Mouse (Mus musculus) left cerebral cortex, adult 2 months (tissue): ENCODE data around the gene Ncan. TPM values are rescaled to one million over a fixed set of nuclear protein-coding genes. Genes with fewer than 3 reads are reported as not detected.

Source experiments
- DNase-seq, 2 experiments: peaks; one replicate each; pipeline ENCODE4 v3.0.0; 2021 to 2022; ENCODE audit warnings: low spot score in 2 of 2, mixed read lengths in 1 of 2; ENCODE audit errors: extremely low spot score in 1 of 2
- H3K27ac ChIP-seq: fragments of 200-600 bp; 2 replicates; pipeline ENCODE4 v1.8.1; 2022
- H3K4me3 ChIP-seq: fragments of 200-600 bp; 2 replicates; pipeline ENCODE4 v1.8.1; 2022
- CTCF ChIP-seq: fragments of 200-600 bp; IDR thresholded peaks from 2 replicates; pipeline ENCODE4 v1.8.1; 2022; ENCODE audit warnings: antibody characterized with exemption, mild to moderate bottlenecking, moderate library complexity
- intact Hi-C: fragments of 180-260 bp; cut with DNase I; formaldehyde crosslinking; loops from one replicate; pipeline ENCODE4 v1.15.1; 2025
- long read RNA-seq, 2 experiments: library from polyadenylated mRNA; stranded (forward); transcript quantifications; one replicate each; pipeline ENCODE4 v2.0.0; 2021; ENCODE audit warnings: borderline mapping rate in 2 of 2
- total RNA-seq, 2 experiments: library from RNA; stranded (reverse); gene quantifications; 2 replicates each; pipeline ENCODE4 v1.2.3; 2021

Gene Ncan
- 100 to 1,000 TPM; 175 to 186 TPM for total RNA-seq
- long read RNA-seq, experiment 1, full-length matches to known transcripts = 46 of 72 reads
- long read RNA-seq, experiment 1, partial matches to known transcripts = 10 of 72 reads
- long read RNA-seq, experiment 1, other reads (novel, unspliced or antisense) = 16 of 72 reads
- long read RNA-seq, experiment 2, full-length matches to known transcripts = 35 of 64 reads
- long read RNA-seq, experiment 2, partial matches to known transcripts = 18 of 64 reads
- long read RNA-seq, experiment 2, other reads (novel, unspliced or antisense) = 11 of 64 reads

DNA sequence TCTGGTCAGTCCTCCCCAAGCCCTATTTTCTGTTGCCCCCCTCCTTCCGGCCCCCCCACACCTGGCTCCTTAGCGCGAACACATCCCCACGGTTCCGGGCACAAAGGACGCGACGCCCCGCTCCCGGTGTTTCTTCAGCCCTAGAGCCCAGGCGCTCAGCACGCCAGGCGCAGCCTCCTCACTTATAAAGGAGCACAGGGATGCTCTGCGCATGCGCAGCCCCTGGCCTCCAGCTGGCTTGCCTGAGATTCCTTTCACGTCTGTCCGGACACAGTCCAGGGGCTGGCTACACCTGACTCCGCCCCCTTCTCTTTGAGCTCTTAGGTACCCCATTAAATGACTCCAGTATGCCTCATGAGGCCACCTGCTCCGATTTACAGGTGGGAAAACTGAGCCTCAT lies at the start of gene Ncan:
Gene Ncan, minus strand, starts transcription at position 207 of the 400 bp plus-strand sequence.
- H3K27ac ChIP-seq = peak within 1 kb of the TSS; percentile 88
- H3K4me3 ChIP-seq = peak within 1 kb of the TSS; percentile 56
- TF ChIP-seq CTCF = no peak
- DNase-seq = peak; percentile 91 to 93
- intact Hi-C loops = loop anchor here (2.0 kb wide), 1 partner anchor 34 kb away; no protein-coding TSS in a partner anchor

- H3K27ac ChIP-seq = no peak overlapping the region
- no peak for DNase-seq
- H3K4me3 ChIP-seq = no peak overlapping the region
- intact Hi-C loops = no loop called here
- TF ChIP-seq CTCF = no peak
These were observed 49.4 kb upstream of the Ncan start for GRCm38 (mm10) chr8:70170116-70170515.

DNA sequence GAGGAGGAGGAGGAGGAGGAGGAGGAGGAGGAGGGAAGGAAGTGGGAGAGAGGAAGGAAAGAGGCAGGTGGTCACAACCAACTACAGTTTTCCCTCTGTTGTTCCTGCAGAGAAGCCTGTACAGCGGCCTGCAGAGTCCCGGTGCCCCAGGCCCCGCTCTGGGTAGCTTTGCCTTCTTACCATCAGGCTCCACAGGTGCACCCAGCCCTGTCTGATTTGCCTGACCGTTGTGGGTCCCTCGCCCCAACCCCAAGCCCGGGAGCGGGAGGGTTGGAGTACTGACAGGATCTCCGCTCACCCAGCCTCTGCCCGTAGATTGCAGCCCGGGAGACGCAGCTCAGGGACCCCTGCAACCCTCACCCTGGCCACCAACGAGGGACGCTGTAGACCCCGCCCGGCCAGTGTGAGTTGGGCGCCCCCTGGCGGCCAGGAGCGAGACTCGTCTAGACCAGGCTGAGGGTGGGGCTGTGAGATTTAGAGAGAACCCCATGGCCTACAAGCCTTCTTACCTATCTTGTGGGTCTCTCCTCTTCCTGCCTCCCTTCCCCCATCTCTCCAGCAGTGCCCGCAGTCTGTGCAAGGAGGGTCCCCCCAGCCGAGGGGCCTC lies 45.9 kb upstream of the Ncan start:
- TF ChIP-seq CTCF = peak; percentile 93
- peak; percentile 50 to 58 for DNase-seq
- intact Hi-C loops = loop anchor here (1.0 to 2.0 kb wide), 2 partner anchors 78 to 248 kb away; no protein-coding TSS in a partner anchor
- no peak overlapping the region for H3K4me3 ChIP-seq
- no peak overlapping the region for H3K27ac ChIP-seq

DNA sequence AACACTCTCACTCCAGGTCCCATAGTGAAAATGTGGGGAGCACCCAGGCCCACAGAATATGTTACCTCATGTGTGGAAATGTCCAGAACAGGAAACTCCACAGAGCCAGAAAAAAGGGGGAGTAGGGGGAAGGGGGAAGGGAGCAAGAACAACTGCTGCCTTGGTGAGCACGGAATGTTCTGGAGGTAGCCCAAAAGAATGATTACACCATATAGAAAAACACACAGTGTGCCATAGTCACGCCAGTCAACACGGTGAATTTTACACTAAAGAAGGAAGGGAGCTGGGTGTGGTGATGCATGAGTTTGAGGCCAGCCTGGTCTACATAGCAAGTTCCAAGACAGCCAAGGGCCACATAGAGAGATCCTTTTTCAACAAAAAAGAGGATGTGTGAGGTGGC lies 42.6 kb upstream of the Ncan start:
- Histone ChIP-seq H3K27ac (no peak overlapping the region), H3K4me3 (no peak overlapping the region)
- DNase-seq = no peak
- no peak for TF ChIP-seq CTCF
- intact Hi-C loops = no loop called here

DNA sequence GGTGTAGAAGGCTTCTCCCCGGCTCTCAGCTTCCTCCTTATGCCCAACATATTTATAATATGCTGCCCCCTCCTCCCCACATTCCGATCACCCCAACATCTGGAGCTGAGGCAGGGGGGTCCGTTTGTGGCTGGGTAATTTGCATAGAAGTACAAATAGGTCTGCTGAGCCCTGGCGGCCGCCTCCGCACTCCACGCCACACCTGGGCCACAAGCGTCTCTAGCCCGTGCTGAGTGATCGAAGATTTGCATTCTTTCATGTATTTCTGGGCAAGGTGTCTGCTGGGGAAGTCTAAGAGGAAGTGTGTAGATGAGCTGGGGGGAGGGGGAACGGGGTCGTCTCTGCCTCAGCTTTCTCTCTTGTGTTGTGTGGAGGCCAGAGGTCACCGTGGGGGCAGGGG lies 39.3 kb upstream of the Ncan start:
- no peak overlapping the region for H3K27ac ChIP-seq
- TF ChIP-seq CTCF = no peak
- intact Hi-C loops = no loop called here
- no peak for DNase-seq
- H3K4me3 ChIP-seq = no peak overlapping the region

DNA sequence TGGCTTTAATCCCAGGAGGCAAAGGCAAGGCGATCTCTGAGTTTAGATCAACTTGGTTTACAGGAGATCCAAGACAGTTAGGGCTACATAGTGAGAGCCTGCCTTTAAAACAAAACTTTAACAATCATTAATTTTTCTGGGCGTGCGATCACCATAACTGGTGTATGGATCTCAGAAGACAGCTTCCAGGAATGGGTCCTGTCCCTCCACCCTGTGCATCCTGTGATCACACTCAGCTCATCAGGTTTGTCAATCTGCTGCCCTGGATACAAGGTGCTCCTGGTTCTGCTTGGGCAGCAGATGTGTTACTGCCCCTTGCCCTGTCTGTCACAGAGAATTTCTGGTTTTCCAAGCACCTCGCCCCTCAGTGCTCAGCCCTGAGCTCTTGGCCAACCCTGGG lies 38.5 kb upstream of the Ncan start:
- no peak overlapping the region for H3K4me3 ChIP-seq
- intact Hi-C loops = no loop called here

GRCm38 (mm10) chr8:70158069-70158853 lies 37.6 kb upstream of the Ncan start:
- intact Hi-C loops = no loop called here
- peak; percentile 64 to 69 for DNase-seq
- peak overlapping the region; percentile 55 for H3K4me3 ChIP-seq
- no peak for TF ChIP-seq CTCF
- peak overlapping the region; percentile 36; the same call in 1 of the 2 replicates for H3K27ac ChIP-seq

More for the DNA sequence above, 38.5 kb upstream of the Ncan start:
- no peak for DNase-seq
- no peak for TF ChIP-seq CTCF
- H3K27ac ChIP-seq = no peak overlapping the region

DNA sequence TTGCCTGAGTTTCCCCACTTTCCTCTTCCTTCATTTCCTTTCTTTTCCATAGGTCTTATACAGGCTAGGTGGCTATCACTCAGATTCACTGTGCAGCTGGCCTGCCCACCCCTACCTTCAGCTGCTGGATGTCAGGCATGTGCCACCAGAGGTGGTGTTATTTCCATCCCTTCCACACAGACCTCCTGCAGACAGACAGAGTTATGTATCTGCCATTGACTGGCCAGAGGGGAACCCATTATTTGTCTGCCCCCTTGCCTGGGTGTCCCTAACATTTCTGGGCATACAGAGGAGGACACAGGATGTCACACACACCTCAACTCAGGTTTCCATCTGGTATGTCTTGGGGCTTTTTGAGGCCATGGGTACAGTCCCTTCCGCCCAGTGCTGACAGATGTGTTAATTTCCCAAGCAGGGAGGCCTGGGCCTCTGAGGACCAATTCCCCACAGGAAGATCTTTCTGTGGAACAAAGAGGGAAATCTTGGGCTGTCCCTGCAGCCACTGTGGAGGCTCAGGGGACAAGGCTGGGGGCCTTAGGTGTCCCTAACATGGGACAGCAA lies 36.6 kb upstream of the Ncan start:
- Histone ChIP-seq H3K4me3 (no peak overlapping the region), H3K27ac (no peak overlapping the region)
- TF ChIP-seq CTCF = no peak
- no peak for DNase-seq
- intact Hi-C loops = no loop called here

DNA sequence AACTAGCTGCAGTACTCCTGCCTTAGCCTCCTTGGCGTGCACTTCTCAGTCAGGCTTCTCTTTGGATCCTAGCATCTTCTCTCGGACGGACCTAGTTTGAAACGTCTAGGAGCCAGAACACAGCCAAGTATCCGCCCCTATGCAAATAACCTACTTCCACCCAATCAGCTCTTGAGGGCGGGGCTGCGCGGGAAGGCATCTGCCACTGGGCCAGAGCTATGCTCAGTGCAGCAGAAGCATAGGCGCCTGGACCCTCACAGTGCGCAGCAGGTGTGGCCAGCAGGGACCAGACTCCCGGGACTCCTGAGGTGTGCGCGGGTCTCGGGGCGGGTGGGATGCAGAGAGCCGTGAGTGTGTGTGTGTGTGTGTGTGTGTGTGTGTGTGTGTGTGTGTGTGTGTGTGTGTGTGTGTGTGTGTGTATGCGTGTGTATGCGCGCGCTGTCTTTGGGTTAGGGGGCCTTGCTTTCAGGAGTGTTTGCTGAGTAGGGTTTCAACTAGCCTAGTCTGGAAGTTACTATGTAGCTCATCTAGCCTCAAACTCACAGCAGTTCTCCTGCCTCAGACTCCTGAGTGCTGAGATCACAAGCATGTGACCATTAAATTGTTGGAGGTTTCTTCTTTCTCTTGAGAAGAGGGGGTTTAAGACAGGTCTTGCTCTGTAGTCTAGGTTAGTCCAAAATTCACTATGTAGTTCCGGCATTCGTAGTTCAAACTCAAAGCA lies 32.0 kb upstream of the Ncan start:
- no peak for TF ChIP-seq CTCF
- DNase-seq = peak; percentile 36 to 43

GRCm38 (mm10) chr8:70150158-70150557 lies 29.5 kb upstream of the Ncan start:
- TF ChIP-seq CTCF = no peak
- Histone ChIP-seq H3K27ac (no peak overlapping the region), H3K4me3 (no peak overlapping the region)
- intact Hi-C loops = no loop called here
- no peak for DNase-seq

More for the DNA sequence above, 32.0 kb upstream of the Ncan start:
- no peak overlapping the region for H3K4me3 ChIP-seq
- intact Hi-C loops = no loop called here
- H3K27ac ChIP-seq = no peak overlapping the region
